Mouse (Mus musculus) cerebellum, adult 2 months (tissue): ENCODE measurements around the gene Pknox1. TPM values are rescaled to one million over a fixed set of nuclear protein-coding genes. Genes with fewer than 3 reads are reported as not detected.
A peak's percentile ranks its signal among the peaks of the same experiment; 100 is the strongest.
"Not testable (repeated sequence)": the region's sequence is repeated elsewhere in the genome, so short reads cannot be mapped to it uniquely, and the experiment has no call there.

Source experiments
- DNase-seq, 2 experiments: peaks; one replicate each; pipeline ENCODE4 v3.0.0; 2021
- H3K27ac ChIP-seq: fragments of 200-500 bp; 2 replicates; pipeline ENCODE4 v1.5.1; 2012; ENCODE audit warnings: low read length, control low read depth, inconsistent platforms; ENCODE audit not compliant: insufficient read depth
- H3K27me3 ChIP-seq: fragments of 200-500 bp; 2 replicates; pipeline ENCODE4 v1.6.1; 2012; ENCODE audit warnings: inconsistent platforms, mild to moderate bottlenecking, low read length, moderate library complexity; ENCODE audit not compliant: control insufficient read depth, insufficient read depth
- H3K4me1 ChIP-seq: fragments of 200-500 bp; 2 replicates; pipeline ENCODE4 v1.6.1; 2011; ENCODE audit warnings: low read length; ENCODE audit not compliant: control insufficient read depth, insufficient read depth
- H3K4me3 ChIP-seq: fragments of 200-500 bp; replicated peaks from 2 replicates; pipeline ENCODE3; 2011; ENCODE audit warnings: mild to moderate bottlenecking, low read depth, low read length, control low read depth; ENCODE audit not compliant: insufficient read depth
- CTCF ChIP-seq: fragments of 200-500 bp; IDR thresholded peaks from 2 replicates; pipeline ENCODE4 v1.5.1; 2011; ENCODE audit warnings: low read depth, mild to moderate bottlenecking, control low read depth, low read length, moderate library complexity, borderline replicate concordance; ENCODE audit not compliant: insufficient read depth
- POLR2A ChIP-seq: fragments of 200-500 bp; IDR thresholded peaks from 2 replicates; pipeline ENCODE4 v1.6.1; 2011; ENCODE audit warnings: low read length, control low read depth, borderline replicate concordance; ENCODE audit not compliant: insufficient read depth
- WGBS: fragments of 180-500 bp; shearing (Covaris S2); methylation state at CpG from one replicate; pipeline ENCODE4 v1.1.7; 2018; 5-methylcytosine and 5-hydroxymethylcytosine counted together
- polyA plus RNA-seq: library from polyadenylated mRNA; depleted of rRNA; stranded (reverse); fragments of >200 nt; gene quantifications from 2 replicates; pipeline ENCODE4 v1.2.3, GENCODE M21; 2012

Pknox1 gene
- polyA plus RNA-seq, 1 experiment, result 23.2 TPM

GRCm38 (mm10) chr17:31590846-31591245 is 26.3 kb downstream of the Pknox1 start:
- TF ChIP-seq POLR2A (no peak), CTCF (no peak)
- no peaks in the 10 kb centered on the region for H3K27me3 ChIP-seq
- WGBS, result 90% methylated on average over 11 of the region's 11 CpGs
- H3K4me1 ChIP-seq, result no peaks in the 10 kb centered on the region
- H3K4me3 ChIP-seq, result no peak overlapping the region
- no peak for DNase-seq
- no peak overlapping the region for H3K27ac ChIP-seq

GRCm38 (mm10) chr17:31594590-31594989 is 30.1 kb downstream of the Pknox1 start:
- no peak for DNase-seq
- no peak overlapping the region for H3K27ac ChIP-seq
- no peak overlapping the region for H3K4me3 ChIP-seq
- no peaks in the 10 kb centered on the region for H3K27me3 ChIP-seq
- no peaks in the 10 kb centered on the region for H3K4me1 ChIP-seq
- TF ChIP-seq CTCF (no peak), POLR2A (no peak)
- 66% methylated on average over 7 of the region's 7 CpGs for WGBS

- no peak for DNase-seq
- Histone ChIP-seq H3K27me3 (no peaks in the 10 kb centered on the region), H3K4me3 (no peak overlapping the region), H3K4me1 (no peaks in the 10 kb centered on the region), H3K27ac (no peak overlapping the region)
- no peak for TF ChIP-seq POLR2A
- 66% methylated on average over 5 of the region's 5 CpGs for WGBS
Observed at GRCm38 (mm10) chr17:31595077-31595476, 30.5 kb downstream of the Pknox1 start.

GRCm38 (mm10) chr17:31597957-31598356 is 33.4 kb downstream of the Pknox1 start:
- no peaks in the 10 kb centered on the region for H3K4me1 ChIP-seq
- DNase-seq, result no peak
- no peaks in the 10 kb centered on the region for H3K27me3 ChIP-seq
- TF ChIP-seq POLR2A (no peak), CTCF (no peak)
- no peak overlapping the region for H3K27ac ChIP-seq
- WGBS, result 92% methylated on average over 9 of the region's 9 CpGs
- H3K4me3 ChIP-seq, result no peak overlapping the region

- Histone ChIP-seq H3K4me1 (no peaks in the 10 kb centered on the region), H3K4me3 (no peak overlapping the region), H3K27ac (no peak overlapping the region), H3K27me3 (no peaks in the 10 kb centered on the region)
- 86% methylated on average over 8 of the region's 8 CpGs for WGBS
- TF ChIP-seq CTCF, result no peak
- no peak for TF ChIP-seq POLR2A
- no peak for DNase-seq
Observed at GRCm38 (mm10) chr17:31598593-31598992, 34.1 kb downstream of the Pknox1 start.

GRCm38 (mm10) chr17:31606424-31606823 is 41.9 kb downstream of the Pknox1 start:
- Histone ChIP-seq H3K4me1 (no peaks in the 10 kb centered on the region), H3K27ac (no peak overlapping the region), H3K4me3 (no peak overlapping the region), H3K27me3 (no peaks in the 10 kb centered on the region)
- no peak for DNase-seq
- 81% methylated on average over 7 of the region's 7 CpGs for WGBS
- TF ChIP-seq POLR2A (no peak), CTCF (peak; percentile 27; the same call in 1 of the 2 replicates)

GRCm38 (mm10) chr17:31607256-31607951 is 42.9 kb downstream of the Pknox1 start:
- Histone ChIP-seq H3K27ac (no peak overlapping the region), H3K4me3 (no peak overlapping the region), H3K4me1 (no peaks in the 10 kb centered on the region), H3K27me3 (no peaks in the 10 kb centered on the region)
- no peak for TF ChIP-seq CTCF
- no peak for TF ChIP-seq POLR2A
- 82% methylated on average over 8 of the region's 8 CpGs for WGBS
- DNase-seq, result no peak

- H3K4me1 ChIP-seq, H3K27me3 ChIP-seq, DNase-seq, H3K4me3 ChIP-seq, H3K27ac ChIP-seq: not testable (repeated sequence)
- WGBS, result 96% methylated on average over 3 of the region's 3 CpGs
Observed at GRCm38 (mm10) chr17:31609173-31609572, 44.6 kb downstream of the Pknox1 start.
